Mouse (Mus musculus) kidney, adult 10 weeks (tissue): ENCODE results near the gene Fpgs. TPM values are rescaled to one million over a fixed set of nuclear protein-coding genes. Genes with fewer than 3 reads are reported as not detected.

ENCODE experiments used
- polyA plus RNA-seq: library from polyadenylated mRNA; stranded (reverse); fragments of 350-450 nt; fragmentation: Illumina TruSeq; extraction: RNeasy Lipid Tissue Mini Kit (QIAGEN cat#74804); gene quantifications from one replicate; pipeline ENCODE4 v1.2.3, GENCODE M21; 2014; ENCODE audit warnings: low read depth, low replicate concordance

Gene Fpgs
- 3.5 TPM for polyA plus RNA-seq

GRCm38 (mm10) chr2:32704021-32704421 is at the start of gene Fpgs:
TSS of gene Fpgs (minus strand) at chr2:32704145.

GRCm38 (mm10) chr2:32740916-32741272 is 36.9 kb upstream of the Fpgs start, which contains the start of gene 6330409D20Rik:
TSS of gene 6330409D20Rik (minus strand) at chr2:32741016.

GRCm38 (mm10) chr2:32720681-32721229 is 16.8 kb upstream of the Fpgs start, which contains the start of gene Sh2d3c:
TSS of gene Sh2d3c (plus strand) at chr2:32721055.

GRCm38 (mm10) chr2:32712934-32713817 is 9.2 kb upstream of the Fpgs start, which contains the start of gene Cdk9:
TSS of gene Cdk9 (minus strand) at chr2:32713076.

GRCm38 (mm10) chr2:32646379-32647056 is 57.4 kb downstream of the Fpgs start, which contains the start of gene Eng:
TSS of gene Eng (plus strand) at chr2:32646595.

Other genes starting within 250 kb of the Fpgs start
- 8.8 TPM for gene Fam102a, start 168.8 kb downstream of the Fpgs start, polyA plus RNA-seq
- 1.7 TPM for gene Dpm2, start 133.3 kb downstream of the Fpgs start, polyA plus RNA-seq
- gene Pip5kl1, start 129.3 kb downstream of the Fpgs start, polyA plus RNA-seq, result not detected
- not detected for gene 9430097D07Rik, start 128.5 kb downstream of the Fpgs start, polyA plus RNA-seq
- 0.49 TPM for gene St6galnac4, start 117.0 kb downstream of the Fpgs start, polyA plus RNA-seq
- gene St6galnac6, start 104.4 kb downstream of the Fpgs start, polyA plus RNA-seq, result 1.4 TPM
- 3.7 TPM for gene Ak1, start 82.4 kb downstream of the Fpgs start, polyA plus RNA-seq
- gene Eng, start 57.5 kb downstream of the Fpgs start, polyA plus RNA-seq, result 6.9 TPM
- 42.3 TPM for gene Cdk9, start 8.9 kb upstream of the Fpgs start, polyA plus RNA-seq
- gene Sh2d3c, start 16.9 kb upstream of the Fpgs start, polyA plus RNA-seq, result not detected
- gene 6330409D20Rik, start 36.9 kb upstream of the Fpgs start, polyA plus RNA-seq, result not detected
- gene Tor2a, start 53.1 kb upstream of the Fpgs start, polyA plus RNA-seq, result 0.85 TPM
- gene Ttc16, start 71.5 kb upstream of the Fpgs start, polyA plus RNA-seq, result not detected
- gene Ptrh1, start 71.6 kb upstream of the Fpgs start, polyA plus RNA-seq, result 0.53 TPM
- not detected for gene Cfap157, start 80.3 kb upstream of the Fpgs start, polyA plus RNA-seq
- 2.1 TPM for gene Stxbp1, start 143.1 kb upstream of the Fpgs start, polyA plus RNA-seq
- 1.1 TPM for gene Fam129b, start 172.0 kb upstream of the Fpgs start, polyA plus RNA-seq